Mouse (Mus musculus) brain, adult 2 months (tissue): ENCODE measurements around the gene Kcnj6.

Experiments used
- DNase-seq: peaks from one replicate; pipeline ENCODE4 v3.0.0; 2011; ENCODE audit warnings: low read depth, low spot score

Kcnj6 gene

GRCm38 (mm10) chr16:94782110-94782946 lies 215.2 kb downstream of the Kcnj6 start:
- peak; percentile 87 for DNase-seq

GRCm38 (mm10) chr16:94773928-94774327 lies 223.6 kb downstream of the Kcnj6 start:
- no peak for DNase-seq

DNA sequence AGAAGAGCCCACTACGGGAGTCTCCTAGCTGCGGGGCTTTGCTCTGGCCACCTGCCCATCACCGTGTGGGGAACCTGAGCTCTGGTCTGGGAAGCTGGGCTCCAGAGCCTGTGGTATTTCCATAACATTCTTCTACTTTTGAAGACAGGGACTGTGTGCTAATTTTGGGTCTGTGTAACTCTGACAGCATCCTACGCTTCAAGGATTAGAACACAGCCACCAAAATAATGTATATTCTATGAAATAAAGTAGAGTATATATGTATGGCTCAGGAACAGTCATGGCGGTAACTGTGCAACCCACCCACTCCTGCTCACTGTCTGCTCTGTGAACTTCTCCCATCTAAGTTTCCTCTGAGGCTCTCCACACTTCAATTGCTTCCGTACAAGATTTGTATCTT lies 229.9 kb downstream of the Kcnj6 start:
- peak; percentile 66 for DNase-seq

- DNase-seq = peak; percentile 79
Measured at GRCm38 (mm10) chr16:94765129-94765528, 232.4 kb downstream of the Kcnj6 start.

GRCm38 (mm10) chr16:94760732-94761131 lies 236.8 kb downstream of the Kcnj6 start:
- DNase-seq = no peak

DNA sequence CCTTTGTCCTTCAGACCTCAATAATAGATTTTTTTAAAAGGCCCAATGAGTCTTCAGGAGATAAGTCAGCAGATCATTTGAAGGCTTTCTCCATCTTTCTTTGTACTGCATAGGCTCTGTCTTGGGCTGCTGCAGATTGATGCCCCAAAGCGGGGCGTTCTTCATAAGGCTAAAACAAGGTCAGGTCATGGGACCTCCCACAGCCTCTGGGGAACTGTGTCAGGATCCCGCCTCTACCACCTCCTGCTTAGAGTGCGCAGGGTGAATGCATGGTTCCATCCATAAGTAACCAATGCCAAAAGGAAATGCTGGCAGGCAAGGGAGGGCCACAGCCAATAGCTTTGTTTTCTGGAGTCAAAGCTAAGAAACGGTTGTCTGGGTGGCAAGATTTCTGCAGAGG lies 237.7 kb downstream of the Kcnj6 start:
- DNase-seq = no peak

GRCm38 (mm10) chr16:94758606-94759005 lies 238.9 kb downstream of the Kcnj6 start:
- no peak for DNase-seq

- peak; percentile 43 for DNase-seq
Measured at GRCm38 (mm10) chr16:94756352-94756751, 241.1 kb downstream of the Kcnj6 start.

DNA sequence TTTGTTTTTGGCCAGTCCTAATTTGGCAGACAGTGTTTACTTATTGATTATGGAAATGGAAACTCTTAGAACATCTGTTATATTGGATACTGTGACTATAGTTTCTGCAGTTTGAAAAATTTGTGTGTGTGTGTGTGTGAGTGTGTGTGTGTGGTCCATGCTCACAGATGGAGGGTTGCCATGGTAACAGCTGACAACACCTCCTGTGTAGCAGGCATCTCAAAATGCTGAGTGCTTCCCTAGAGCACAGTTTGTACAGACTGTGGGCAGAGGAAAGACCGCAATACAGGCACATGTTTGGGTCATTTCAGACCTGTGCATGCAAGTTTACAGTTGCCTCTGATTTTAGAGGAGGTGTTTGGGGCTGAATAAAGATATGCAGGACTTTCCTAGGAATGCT lies 244.0 kb downstream of the Kcnj6 start:
- peak; percentile 91 for DNase-seq

- no peak for DNase-seq
Measured at GRCm38 (mm10) chr16:94752781-94753180, 244.7 kb downstream of the Kcnj6 start.

- DNase-seq = peak; percentile 75
Measured at GRCm38 (mm10) chr16:94745016-94745415, 252.5 kb downstream of the Kcnj6 start.

- DNase-seq = peak; percentile 90
Measured at GRCm38 (mm10) chr16:94743853-94744501, 253.5 kb downstream of the Kcnj6 start.

GRCm38 (mm10) chr16:94737359-94737687 lies 260.2 kb downstream of the Kcnj6 start:
- DNase-seq = no peak

DNA sequence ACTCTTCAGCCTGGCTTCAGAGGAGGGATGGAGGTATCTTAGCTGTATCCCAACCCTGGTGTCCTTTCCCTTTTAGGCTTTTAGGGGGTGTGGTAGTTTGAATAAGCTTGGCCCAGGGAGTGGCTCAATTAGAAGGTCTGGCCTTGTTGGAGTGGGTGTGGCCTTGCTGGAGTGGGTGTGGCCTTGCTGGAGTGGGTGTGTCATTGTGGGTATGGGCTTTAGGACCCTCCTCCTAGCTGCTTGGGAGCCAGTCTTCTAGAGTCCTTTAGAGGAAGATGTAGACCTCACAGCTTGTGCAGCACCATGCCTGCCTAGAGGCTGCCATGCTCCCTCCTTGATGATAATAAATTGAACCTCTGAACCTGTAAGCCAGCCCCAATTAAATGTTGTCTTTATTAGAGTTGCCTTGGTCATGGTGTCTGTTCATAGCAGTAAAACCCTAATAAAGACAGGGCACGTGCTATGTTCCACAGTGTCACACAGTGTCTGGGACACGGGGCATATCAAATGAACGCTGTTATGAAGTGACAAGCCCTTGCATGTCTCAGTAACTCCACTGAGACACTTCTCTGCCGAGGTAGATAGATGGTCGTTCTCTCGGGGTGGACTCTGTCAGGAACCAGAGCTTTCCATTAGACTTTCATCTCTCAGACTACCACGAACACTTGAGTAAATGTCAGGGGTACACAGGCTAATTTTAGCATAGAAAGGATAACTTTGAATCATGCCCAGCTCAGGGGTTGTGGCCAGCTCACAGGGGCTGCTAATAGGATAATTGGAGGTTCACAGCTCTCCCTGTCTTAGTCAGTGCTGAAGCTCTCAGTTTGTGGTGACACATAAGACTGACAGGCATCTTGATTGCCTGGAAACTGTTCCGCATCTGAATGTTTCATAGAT lies 260.8 kb downstream of the Kcnj6 start:
- no peak for DNase-seq

DNA sequence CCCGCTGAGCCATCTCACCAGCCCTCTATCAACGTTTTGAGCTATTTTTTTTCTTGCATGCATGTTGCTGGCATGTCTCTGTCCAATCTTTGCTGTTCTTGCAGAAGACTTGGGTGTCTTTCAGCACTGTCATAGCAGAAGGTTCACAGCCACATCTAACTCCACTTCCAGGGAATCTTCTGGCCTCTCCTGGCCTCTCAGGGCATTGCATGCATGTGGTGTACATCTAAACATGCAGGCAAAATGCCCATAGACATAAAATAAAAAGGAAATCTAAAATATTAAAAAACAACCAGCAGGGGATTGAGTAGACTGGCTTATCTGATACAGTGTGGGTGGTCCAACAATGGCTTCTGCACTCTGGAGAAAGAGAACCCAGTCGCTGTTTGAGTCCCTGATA lies 262.0 kb downstream of the Kcnj6 start:
- DNase-seq = no peak

- DNase-seq = peak; percentile 83
Measured at GRCm38 (mm10) chr16:94731027-94731426, 266.5 kb downstream of the Kcnj6 start.

GRCm38 (mm10) chr16:94729236-94729635 lies 268.3 kb downstream of the Kcnj6 start:
- DNase-seq = no peak

DNA sequence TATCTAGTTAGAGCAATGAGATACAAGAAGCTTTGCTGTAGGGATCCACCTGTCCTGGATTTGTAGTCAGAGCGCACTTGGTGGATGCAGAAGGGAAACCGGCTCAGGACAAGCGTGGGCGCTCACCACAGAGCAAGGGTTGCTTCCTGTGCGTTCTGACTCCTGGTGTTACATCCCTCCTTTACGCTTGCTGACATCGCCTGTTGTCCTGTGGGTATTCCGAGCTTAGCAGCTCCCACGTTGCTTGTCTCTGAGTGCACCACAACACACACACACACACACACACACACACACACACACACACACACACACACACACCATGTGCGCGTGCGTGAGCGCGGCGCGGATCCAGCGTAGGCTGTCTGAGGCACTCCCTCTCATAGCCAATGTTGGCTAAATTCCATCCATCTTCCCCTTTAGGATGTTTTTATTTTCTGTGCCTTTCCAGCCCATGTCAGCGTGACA lies 272.7 kb downstream of the Kcnj6 start:
- DNase-seq = peak; percentile 86

GRCm38 (mm10) chr16:94724061-94724596 lies 273.4 kb downstream of the Kcnj6 start:
- DNase-seq = peak; percentile 99

DNA sequence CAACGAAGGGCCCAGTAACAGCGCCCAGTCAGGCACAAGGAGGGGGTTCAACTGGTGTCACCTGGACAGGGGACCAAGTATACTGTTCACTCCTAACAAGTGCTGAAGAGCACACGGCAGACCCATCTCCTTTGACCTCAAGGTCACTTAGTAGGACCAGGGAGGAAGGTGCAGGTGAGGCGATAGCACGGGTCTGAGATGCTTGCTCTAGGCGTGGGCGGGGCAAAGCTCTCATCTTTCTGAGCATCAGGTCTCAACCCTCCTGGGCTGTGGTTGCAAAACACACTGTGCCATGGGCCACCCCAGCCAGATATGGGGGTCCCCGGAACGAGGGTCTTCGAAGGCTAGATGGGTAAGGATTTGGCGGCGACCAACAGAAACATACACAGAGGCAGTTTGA lies 274.6 kb downstream of the Kcnj6 start:
- DNase-seq = no peak

GRCm38 (mm10) chr16:94721549-94722006 lies 275.9 kb downstream of the Kcnj6 start:
- peak; percentile 31 for DNase-seq
